Mouse (Mus musculus): ENCODE data around the gene Cdc42ep5.

- TF ChIP-seq GATA2 (IDR thresholded peaks at IDR 0.05; ENCODE audit: borderline replicate concordance, low read depth, low read length) (no peak), CTCF (IDR thresholded peaks at IDR 0.05; ENCODE audit: low read depth, low read length) (no peak), POLR2AphosphoS5 (IDR thresholded peaks at IDR 0.05; ENCODE audit: insufficient replicate concordance, low read depth, low read length) (no peak)
These were observed 39.4 kb downstream of the Cdc42ep5 start for GRCm38 (mm10) chr7:4125306-4125705.

Measured in G1E (cell line).